Mouse (Mus musculus): Measurements from ENCODE around the gene Ppp4c. TPM values are rescaled to one million over a fixed set of nuclear protein-coding genes. Genes with fewer than 3 reads are reported as not detected.
A peak's percentile ranks its signal among the peaks of the same experiment; 100 is the strongest.

The Ppp4c gene
- polyA plus RNA-seq, 1 experiment from 2014 or later: 151 TPM

DNA sequence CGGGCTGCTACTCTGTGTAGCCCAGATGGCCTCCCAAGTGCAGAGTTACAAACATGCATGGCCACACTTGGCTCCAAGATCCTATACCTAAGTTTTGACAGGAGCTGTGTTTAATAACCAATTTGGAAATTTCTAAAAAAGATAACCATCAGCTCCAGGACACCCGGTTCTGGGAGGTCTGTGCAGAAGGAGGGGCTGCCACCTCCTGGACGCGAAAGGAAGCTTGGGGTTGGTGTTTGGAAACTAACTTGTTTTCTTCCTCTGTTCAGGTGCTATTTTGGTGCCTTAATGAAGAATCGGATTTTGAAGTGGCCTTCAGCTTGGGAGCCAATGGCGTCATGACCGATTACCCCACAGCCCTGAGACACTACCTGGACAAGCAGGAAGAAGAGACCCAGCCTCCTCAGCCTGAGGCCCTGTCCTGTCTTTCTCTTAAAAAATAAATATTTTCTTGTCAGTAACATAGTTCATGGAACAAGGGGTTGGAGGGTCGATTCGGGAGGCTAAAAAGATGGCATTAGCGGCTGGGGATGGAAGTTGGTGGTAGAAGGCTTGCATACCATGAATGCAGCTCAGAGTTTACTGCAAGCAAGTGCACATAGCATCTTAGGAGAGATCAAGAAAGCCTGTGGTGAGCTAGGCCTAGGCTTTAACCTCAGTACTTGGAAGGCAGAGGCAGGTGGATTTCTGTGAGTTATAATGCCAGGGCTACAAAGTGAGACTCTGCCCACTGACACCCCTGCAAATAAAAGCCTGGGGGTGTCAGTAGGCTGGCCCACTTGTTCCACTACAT lies 16.9 kb downstream of the Ppp4c start:
- 73% methylated on average over 10 of the region's 10 CpGs for WGBS
- Histone ChIP-seq H3K27ac (ENCODE audit: low read length) (peak overlapping the region; percentile 94), H3K4me1 (ENCODE audit: insufficient read depth, low read depth, low read length) (peaks cover 20% of the 10 kb centered on the region; the same call in 1 of the 2 replicates), H3K4me3 (ENCODE audit: low read depth, low read length) (no peak overlapping the region), H3K4me2 (replicated peaks; ENCODE audit: low read depth, low read length) (no peak overlapping the region), H3K27me3 (replicated peaks; ENCODE audit: insufficient read depth, low read length) (no peaks in the 10 kb centered on the region), H3K36me3 (ENCODE audit: insufficient read depth, low read length) (peaks cover 8% of the 10 kb centered on the region; the same call in 1 of the 2 replicates), H3K9ac (replicated peaks; ENCODE audit: low read depth) (no peak overlapping the region), H3K9me3 (ENCODE audit: low read length) (no peaks in the 10 kb centered on the region)
- no peak for DNase-seq (ENCODE audit: low spot score)
- no peak for TF ChIP-seq EP300 (IDR thresholded peaks at IDR 0.05)
- TF ChIP-seq CTCF (IDR thresholded peaks at IDR 0.05): peak; percentile 59
- ATAC-seq: no peak

DNA sequence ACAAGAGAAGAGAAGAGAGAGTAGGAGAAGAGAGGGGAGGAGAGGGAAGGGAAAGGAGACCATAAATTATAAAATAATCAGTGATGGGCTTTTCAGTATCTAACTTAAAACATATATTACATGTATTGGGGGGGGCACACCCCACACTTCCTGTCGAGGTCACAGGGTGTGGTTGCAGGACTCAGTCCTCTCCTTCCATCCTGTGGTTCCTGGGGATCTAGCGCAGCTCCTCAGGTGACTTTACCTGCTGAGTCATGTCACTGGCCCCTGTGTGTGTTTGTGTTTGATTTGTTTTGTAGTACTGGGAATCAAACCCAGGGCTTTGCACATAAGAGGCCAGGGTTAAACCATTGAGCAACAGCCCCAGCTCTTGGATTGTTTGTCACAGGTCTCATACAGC lies 17.8 kb downstream of the Ppp4c start:
- ATAC-seq: no peak
- Histone ChIP-seq H3K36me3 (ENCODE audit: insufficient read depth, low read length) (peaks cover 8% of the 10 kb centered on the region), H3K9me3 (ENCODE audit: low read length) (no peaks in the 10 kb centered on the region), H3K4me3 (ENCODE audit: low read depth, low read length) (no peak overlapping the region), H3K27ac (ENCODE audit: low read length) (no peak overlapping the region), H3K9ac (replicated peaks; ENCODE audit: low read depth) (no peak overlapping the region), H3K4me1 (ENCODE audit: insufficient read depth, low read depth, low read length) (peaks cover 14% of the 10 kb centered on the region; the same call in 1 of the 2 replicates), H3K4me2 (replicated peaks; ENCODE audit: low read depth, low read length) (no peak overlapping the region), H3K27me3 (replicated peaks; ENCODE audit: insufficient read depth, low read length) (no peaks in the 10 kb centered on the region)
- TF ChIP-seq EP300 (IDR thresholded peaks at IDR 0.05): no peak
- TF ChIP-seq CTCF (IDR thresholded peaks at IDR 0.05): no peak
- no peak for DNase-seq (ENCODE audit: low spot score)
- WGBS: 52% methylated on average over 2 of the region's 2 CpGs

DNA sequence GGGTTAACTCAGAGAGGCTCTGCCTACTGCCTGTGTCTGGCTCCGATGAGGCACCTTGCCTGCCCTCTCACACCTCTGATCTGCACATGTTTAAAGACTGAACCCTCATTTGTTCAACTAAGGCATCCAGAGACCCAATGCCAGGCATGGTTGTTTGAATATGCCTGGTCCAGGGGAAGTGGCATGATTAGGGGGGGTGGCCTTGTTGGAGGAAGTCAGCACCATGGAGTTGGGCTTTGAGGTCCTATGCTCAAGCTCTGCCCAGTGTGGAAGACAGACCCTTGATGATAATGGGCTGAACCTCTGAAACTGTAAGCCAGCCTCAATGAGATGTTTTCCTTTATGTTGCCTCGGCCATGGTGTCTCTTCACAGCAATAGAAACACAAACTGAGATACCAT lies 18.9 kb downstream of the Ppp4c start:
- Histone ChIP-seq H3K27me3 (replicated peaks; ENCODE audit: insufficient read depth, low read length) (no peaks in the 10 kb centered on the region), H3K36me3 (ENCODE audit: insufficient read depth, low read length) (peaks cover 17% of the 10 kb centered on the region), H3K4me2 (replicated peaks; ENCODE audit: low read depth, low read length) (no peak overlapping the region), H3K4me3 (ENCODE audit: low read depth, low read length) (no peak overlapping the region), H3K27ac (ENCODE audit: low read length) (no peak overlapping the region), H3K9me3 (ENCODE audit: low read length) (no peaks in the 10 kb centered on the region), H3K4me1 (ENCODE audit: insufficient read depth, low read depth, low read length) (peaks cover 14% of the 10 kb centered on the region; the same call in 1 of the 2 replicates), H3K9ac (replicated peaks; ENCODE audit: low read depth) (no peak overlapping the region)
- ATAC-seq: no peak
- no peak for DNase-seq (ENCODE audit: low spot score)
- TF ChIP-seq CTCF (IDR thresholded peaks at IDR 0.05): no peak
- no peak for TF ChIP-seq EP300 (IDR thresholded peaks at IDR 0.05)
- 84% methylated on average over 2 of the region's 2 CpGs for WGBS

DNA sequence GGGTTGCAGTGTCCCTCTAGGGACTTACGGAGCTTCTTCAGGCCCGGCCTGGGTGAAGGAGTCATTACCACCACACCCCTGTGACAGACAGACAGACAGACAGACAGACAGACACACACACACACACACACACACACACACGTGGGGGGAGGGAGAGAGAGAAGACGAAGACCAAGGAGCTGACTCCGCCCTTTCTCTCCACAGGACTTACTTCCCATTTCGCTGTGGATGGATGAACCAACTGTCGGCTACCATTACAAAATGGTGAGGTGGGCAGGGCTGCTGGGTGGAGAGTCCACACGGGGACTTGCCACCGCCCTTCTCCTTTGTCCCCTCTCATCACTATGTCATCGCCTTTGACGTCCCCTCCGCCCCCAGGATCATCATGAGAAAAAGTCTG lies 21.5 kb downstream of the Ppp4c start:
- WGBS: 84% methylated on average over 12 of the region's 12 CpGs
- Histone ChIP-seq H3K9ac (replicated peaks; ENCODE audit: low read depth) (no peak overlapping the region), H3K4me1 (ENCODE audit: insufficient read depth, low read depth, low read length) (0 out of 2 replicates have a peak, but pooled peaks cover 4% of the 10 kb centered on the region), H3K4me2 (replicated peaks; ENCODE audit: low read depth, low read length) (no peak overlapping the region), H3K36me3 (ENCODE audit: insufficient read depth, low read length) (peaks cover 29% of the 10 kb centered on the region), H3K9me3 (ENCODE audit: low read length) (no peaks in the 10 kb centered on the region), H3K4me3 (ENCODE audit: low read depth, low read length) (no peak overlapping the region), H3K27ac (ENCODE audit: low read length) (no peak overlapping the region), H3K27me3 (replicated peaks; ENCODE audit: insufficient read depth, low read length) (no peaks in the 10 kb centered on the region)
- DNase-seq (ENCODE audit: low spot score) (peak; percentile 43), ATAC-seq (no peak)
- TF ChIP-seq CTCF (IDR thresholded peaks at IDR 0.05) (no peak), EP300 (IDR thresholded peaks at IDR 0.05) (no peak)

DNA sequence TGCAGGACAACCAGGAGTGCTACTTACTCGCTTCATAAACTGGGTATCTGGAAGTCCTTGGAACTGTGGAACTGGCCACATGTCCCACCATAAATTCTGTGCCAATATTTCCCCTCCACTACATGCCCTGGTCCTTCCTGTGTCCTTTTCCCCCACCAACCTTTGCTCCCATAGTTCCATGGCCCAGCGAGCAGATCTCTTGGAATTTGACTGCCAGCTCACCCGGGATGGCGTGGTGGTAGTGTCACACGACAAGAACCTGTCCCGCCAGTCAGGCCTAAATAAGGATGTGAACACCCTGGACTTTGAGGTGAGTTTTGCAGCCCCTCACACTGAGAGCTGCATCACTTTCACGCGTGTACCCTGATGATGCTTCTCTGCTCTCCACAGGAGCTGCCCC lies 25.3 kb downstream of the Ppp4c start:
- peaks cover 11% of the 10 kb centered on the region for H3K4me1 ChIP-seq (ENCODE audit: insufficient read depth, low read depth, low read length)
- H3K9me3 ChIP-seq (ENCODE audit: low read length): no peaks in the 10 kb centered on the region
- DNase-seq (ENCODE audit: low spot score): no peak
- H3K27me3 ChIP-seq (replicated peaks; ENCODE audit: insufficient read depth, low read length): no peaks in the 10 kb centered on the region
- WGBS: 89% methylated on average over 8 of the region's 8 CpGs
- H3K27ac ChIP-seq (ENCODE audit: low read length): no peak overlapping the region
- H3K9ac ChIP-seq (replicated peaks; ENCODE audit: low read depth): no peak overlapping the region
- no peak overlapping the region for H3K4me3 ChIP-seq (ENCODE audit: low read depth, low read length)
- H3K4me2 ChIP-seq (replicated peaks; ENCODE audit: low read depth, low read length): no peak overlapping the region
- no peak for ATAC-seq
- H3K36me3 ChIP-seq (ENCODE audit: insufficient read depth, low read length): peaks cover 59% of the 10 kb centered on the region
- TF ChIP-seq CTCF (IDR thresholded peaks at IDR 0.05) (no peak), EP300 (IDR thresholded peaks at IDR 0.05) (no peak)

DNA sequence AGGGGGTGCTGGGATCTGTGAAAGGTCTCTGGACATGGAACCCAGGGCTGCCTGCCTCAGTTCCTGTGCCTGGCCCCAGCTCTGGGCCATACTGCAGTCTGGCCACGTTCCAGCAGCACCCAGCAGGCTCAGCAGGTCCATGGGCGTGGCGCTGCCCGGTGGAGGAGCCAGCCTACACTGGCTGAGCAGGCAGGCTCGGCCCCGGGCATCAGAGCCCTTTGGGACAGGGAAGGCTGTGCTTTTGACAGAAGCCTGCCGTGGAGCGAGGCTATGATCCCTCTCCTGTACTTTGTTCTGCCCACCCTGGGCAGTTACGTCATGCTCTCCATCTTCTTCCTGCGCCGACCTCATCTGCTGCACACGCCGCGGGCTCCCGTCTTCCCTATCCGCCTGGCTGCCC lies 26.1 kb downstream of the Ppp4c start, which contains the start of gene Gdpd3:
Gdpd3 (plus strand) TSS at position 134 of the 400 bp plus-strand sequence.
- Histone ChIP-seq H3K9me3 (ENCODE audit: low read length) (no peaks in the 10 kb centered on the region), H3K4me2 (replicated peaks; ENCODE audit: low read depth, low read length) (no peak within 1 kb of the TSS), H3K27ac (ENCODE audit: low read length) (no peak within 1 kb of the TSS), H3K4me1 (ENCODE audit: insufficient read depth, low read depth, low read length) (peaks cover 14% of the 10 kb centered on the region), H3K36me3 (ENCODE audit: insufficient read depth, low read length) (peaks cover 58% of the 10 kb centered on the region), H3K27me3 (replicated peaks; ENCODE audit: insufficient read depth, low read length) (no peaks in the 10 kb centered on the region), H3K4me3 (ENCODE audit: low read depth, low read length) (no peak within 1 kb of the TSS), H3K9ac (replicated peaks; ENCODE audit: low read depth) (no peak within 1 kb of the TSS)
- peak; percentile 46 for DNase-seq (ENCODE audit: low spot score)
- peak; percentile 50 for ATAC-seq
- 77% methylated on average over 16 of the region's 16 CpGs for WGBS
- no peak for TF ChIP-seq CTCF (IDR thresholded peaks at IDR 0.05)
- TF ChIP-seq EP300 (IDR thresholded peaks at IDR 0.05): no peak
